Mouse (Mus musculus): ENCODE results near the gene Man2a1.

GRCm38 (mm10) chr17:64644888-64645605, 44.5 kb downstream of the Man2a1 start:
- TF ChIP-seq POLR2A (IDR thresholded peaks at IDR 0.05; ENCODE audit: insufficient read depth, low read length) (no peak), CTCF (IDR thresholded peaks at IDR 0.05; ENCODE audit: low read depth, low read length) (no peak), EP300 (IDR thresholded peaks at IDR 0.05; ENCODE audit: insufficient read depth, low read depth, low read length) (no peak)

Data from ES-Bruce4 (cell line).